ENCODE assay signal across 9 mouse cellular contexts in the genomic region with DNA sequence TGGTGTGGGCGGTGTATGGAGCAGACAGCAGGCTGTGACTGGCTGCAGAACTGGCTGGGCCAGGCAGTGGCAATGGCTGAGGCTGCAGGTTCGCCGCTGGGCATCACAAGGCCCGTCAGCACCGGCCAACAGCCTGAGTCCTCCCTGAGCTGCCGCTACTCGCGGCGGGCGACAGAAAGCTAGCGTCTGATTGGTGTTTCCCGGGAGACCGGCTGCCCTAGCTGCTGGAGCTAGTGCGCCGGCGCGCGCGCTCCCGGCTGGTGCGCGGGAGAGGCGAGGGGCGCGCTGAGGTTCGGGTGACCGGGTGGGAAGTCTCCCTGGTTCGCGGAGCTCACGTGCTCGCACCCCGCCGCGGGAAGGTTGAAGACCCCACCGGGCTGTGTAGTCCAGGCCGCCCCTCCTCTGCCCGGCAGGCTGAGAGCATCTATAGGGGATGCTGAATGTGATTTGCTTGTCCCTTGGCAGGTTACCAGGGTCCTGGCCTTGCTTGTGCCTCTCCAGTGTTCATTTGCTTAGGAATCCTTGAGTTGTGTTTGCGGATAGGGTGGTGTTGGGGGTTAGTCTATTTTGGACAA.
DNase-seq lines count a peak whose midpoint lies in the region; ATAC-seq lines count a peak whose summit lies in the region.
"Had no signal": no experiment of that assay in that cellular context is flagged by ENCODE, and none has a peak within 500 bp of the region (broad histone marks: within the 10 kb centered on the region; RNA-seq: fewer than 3 reads in every experiment).

No protein-coding gene starts in this region.

- WGBS in embryonic facial prominence, embryonic 13.5 days = 1% methylated on average over 38 of the region's 38 CpGs
- WGBS in hindbrain, embryonic 13.5 days = under 1% methylated on average over 37 of the region's 38 CpGs
- under 1% methylated on average over 38 of the region's 38 CpGs for WGBS in midbrain, embryonic 16.5 days

- H3K9me3 ChIP-seq in embryonic facial prominence, embryonic 13.5 days = no peaks in the 10 kb centered on the region
- H3K9me3 ChIP-seq in hindbrain, embryonic 13.5 days = no peaks in the 10 kb centered on the region
- H3K9me3 ChIP-seq in midbrain, embryonic 16.5 days (replicated peaks; ENCODE audit: control insufficient read depth, low read length, poor library complexity, severe bottlenecking) = no peaks in the 10 kb centered on the region

- H3K36me3 ChIP-seq in embryonic facial prominence, embryonic 13.5 days = no peaks in the 10 kb centered on the region
- H3K36me3 ChIP-seq in hindbrain, embryonic 13.5 days = peaks cover 3% of the 10 kb centered on the region; the same call in 1 of the 2 replicates
- no peaks in the 10 kb centered on the region for H3K36me3 ChIP-seq in midbrain, embryonic 16.5 days (ENCODE audit: control insufficient read depth, insufficient read depth, low read length)

- H3K27me3 ChIP-seq in embryonic facial prominence, embryonic 13.5 days = peaks cover 50% of the 10 kb centered on the region
- H3K27me3 ChIP-seq in hindbrain, embryonic 13.5 days = no peaks in the 10 kb centered on the region
- no peaks in the 10 kb centered on the region for H3K27me3 ChIP-seq in midbrain, embryonic 16.5 days (ENCODE audit: control insufficient read depth, insufficient read depth, low read depth, low read length)

- H3K27ac ChIP-seq in embryonic facial prominence, embryonic 13.5 days = no peak overlapping the region
- H3K27ac ChIP-seq in hindbrain, embryonic 13.5 days = peak overlapping the region; percentile 98
- peak overlapping the region; percentile 98 for H3K27ac ChIP-seq in midbrain, embryonic 16.5 days (ENCODE audit: low read length)

- peak overlapping the region; percentile 73 for H3K9ac ChIP-seq in embryonic facial prominence, embryonic 13.5 days
- H3K9ac ChIP-seq in hindbrain, embryonic 13.5 days = peak overlapping the region; percentile 79
- H3K9ac ChIP-seq in midbrain, embryonic 16.5 days (ENCODE audit: low read depth, low read length) = peak overlapping the region; percentile 75

- H3K4me1 ChIP-seq in embryonic facial prominence, embryonic 13.5 days = no peaks in the 10 kb centered on the region
- peaks cover 26% of the 10 kb centered on the region for H3K4me1 ChIP-seq in hindbrain, embryonic 13.5 days (replicated peaks)
- H3K4me1 ChIP-seq in midbrain, embryonic 16.5 days (ENCODE audit: control insufficient read depth, insufficient read depth, low read length) = peaks cover 29% of the 10 kb centered on the region

- peak; percentile 92 for ATAC-seq in embryonic facial prominence, embryonic 13.5 days (ENCODE audit: insufficient number of reproducible peaks, insufficient read depth, low FRiP score, low TSS enrichment, low read depth)
- peak; percentile 95 for ATAC-seq in hindbrain, embryonic 13.5 days (ENCODE audit: low FRiP score)
- peak; percentile 96 for ATAC-seq in midbrain, embryonic 16.5 days

- H3K4me3 ChIP-seq in embryonic facial prominence, embryonic 13.5 days = peak overlapping the region; percentile 56
- peak overlapping the region; percentile 48 for H3K4me3 ChIP-seq in hindbrain, embryonic 13.5 days
- H3K4me3 ChIP-seq in midbrain, embryonic 16.5 days (ENCODE audit: low read depth, low read length) = peak overlapping the region; percentile 41
- H3K4me3 ChIP-seq: erythroblast, embryonic 14.5 days had no signal

- DNase-seq in 416B (ENCODE audit: low read depth) = peak; percentile 62
- DNase-seq in R1 (ENCODE audit: low read depth, low spot score) = peak; percentile 83
- DNase-seq in left cerebral cortex, adult 11 months (ENCODE audit: low spot score) = peak; percentile 94
- DNase-seq in urinary bladder, adult 18-20 months (ENCODE audit: low spot score in 2 of 2) = no peak
- no peak for DNase-seq in spleen, postnatal 36 days (ENCODE audit: low spot score in 2 of 2)

- H3K4me2 ChIP-seq in embryonic facial prominence, embryonic 13.5 days = peak overlapping the region; percentile 82
- H3K4me2 ChIP-seq in hindbrain, embryonic 13.5 days = peak overlapping the region; percentile 72
- H3K4me2 ChIP-seq in midbrain, embryonic 16.5 days (ENCODE audit: low read length) = peak overlapping the region; percentile 75

Comparison
In these comparisons a context has a peak if more than half of its experiments do, and no peak if none do; other contexts are left out.
1. DNase-seq: peak in 416B (single experiment), R1 (single experiment) and left cerebral cortex, adult 11 months (single experiment); none in urinary bladder, adult 18-20 months (0 of 2) and spleen, postnatal 36 days (0 of 2).
2. Peak in every context shown above with its lines, with median percentiles within 50 percentile points of each other: ATAC-seq, H3K4me2 ChIP-seq, H3K4me3 ChIP-seq and H3K9ac ChIP-seq.